Mouse (Mus musculus): Measurements from ENCODE around the gene Chm. TPM values are rescaled to one million over a fixed set of nuclear protein-coding genes. Genes with fewer than 3 reads are reported as not detected.

Gene Chm
- polyA plus RNA-seq, 1 experiment = 47.5 TPM

- H3K4me1 ChIP-seq (ENCODE audit: control insufficient read depth, insufficient read depth, low read length) = no peaks in the 10 kb centered on the region
- H3K27ac ChIP-seq (ENCODE audit: insufficient read depth, low read length) = no peak overlapping the region
- H3K4me3 ChIP-seq (ENCODE audit: insufficient read depth, low read length) = no peak overlapping the region
- no peak for TF ChIP-seq POLR2A (IDR thresholded peaks at IDR 0.05; ENCODE audit: low read depth, low read length)
Observed at GRCm38 (mm10) chrX:113003621-113004020, 181.7 kb downstream of the Chm start.

DNA sequence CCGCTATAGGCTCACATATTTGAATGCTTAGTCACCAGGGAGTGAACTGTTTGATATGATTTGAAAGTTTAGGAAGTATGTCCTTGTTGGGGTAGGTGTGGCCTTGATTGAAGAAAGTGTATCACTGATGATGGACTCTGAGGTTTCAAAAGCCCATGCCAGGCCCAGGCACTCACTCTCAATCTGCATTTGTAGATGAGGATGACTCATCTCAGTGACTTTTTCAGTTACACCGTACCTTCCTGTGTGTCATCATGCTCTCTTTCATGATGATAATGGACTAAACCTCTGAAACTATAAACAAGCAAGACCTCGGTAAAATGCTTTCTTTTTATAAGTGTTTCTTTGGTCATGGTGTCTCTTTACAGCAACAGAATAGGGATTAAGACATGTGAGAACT lies 183.1 kb downstream of the Chm start:
- Histone ChIP-seq H3K4me3 (ENCODE audit: insufficient read depth, low read length) (no peak overlapping the region), H3K27ac (ENCODE audit: insufficient read depth, low read length) (no peak overlapping the region), H3K4me1 (ENCODE audit: control insufficient read depth, insufficient read depth, low read length) (no peaks in the 10 kb centered on the region)
- TF ChIP-seq CTCF (IDR thresholded peaks at IDR 0.05; ENCODE audit: borderline replicate concordance, insufficient read depth, low read length) = no peak
- TF ChIP-seq POLR2A (IDR thresholded peaks at IDR 0.05; ENCODE audit: low read depth, low read length) = no peak

Other genes starting within 250 kb of the Chm start
- gene Dach2, start 112.0 kb upstream of the Chm start, polyA plus RNA-seq (2011; ENCODE audit: insufficient read length, low read depth, missing spikeins) = 1.7 and 1.8 TPM in 2 replicates

Measured in embryonic fibroblast, embryonic 13.5 days (primary cell).